ENCODE assay signal across 8 mouse cellular contexts in genomic region chr11:49653079-49653408, GRCm38 (mm10). TPM values are rescaled to one million over a fixed set of nuclear protein-coding genes. Genes with fewer than 3 reads are reported as not detected.
A peak's percentile ranks its signal among the peaks of the same experiment; 100 is the strongest.
DNase-seq lines count a peak whose midpoint lies in the region; ATAC-seq and TF ChIP-seq lines count a peak whose summit lies in the region.

No protein-coding gene starts in this region.

- no peaks in the 10 kb centered on the region for H3K27me3 ChIP-seq in kidney, postnatal 0 days (ENCODE audit: insufficient read depth, low read length)
- H3K27me3 ChIP-seq in erythroblast, embryonic 14.5 days (ENCODE audit: control insufficient read depth): no peaks in the 10 kb centered on the region
- H3K27me3 ChIP-seq in intestine, embryonic 15.5 days (replicated peaks): no peaks in the 10 kb centered on the region
- no peaks in the 10 kb centered on the region for H3K27me3 ChIP-seq in neural tube, embryonic 12.5 days (replicated peaks)

- H3K4me3 ChIP-seq in kidney, postnatal 0 days (replicated peaks; ENCODE audit: low read depth, low read length): no peak overlapping the region
- peak overlapping the region; percentile 32 for H3K4me3 ChIP-seq in erythroblast, embryonic 14.5 days (replicated peaks)
- no peak overlapping the region for H3K4me3 ChIP-seq in intestine, embryonic 15.5 days (replicated peaks)
- no peak overlapping the region; the same call in 1 of the 2 replicates for H3K4me3 ChIP-seq in neural tube, embryonic 12.5 days

- H3K27ac ChIP-seq in kidney, postnatal 0 days: no peak overlapping the region
- no peak overlapping the region for H3K27ac ChIP-seq in intestine, embryonic 15.5 days
- no peak overlapping the region for H3K27ac ChIP-seq in neural tube, embryonic 12.5 days

- H3K36me3 ChIP-seq in kidney, postnatal 0 days (ENCODE audit: insufficient read depth, low read length): no peaks in the 10 kb centered on the region
- H3K36me3 ChIP-seq in erythroblast, embryonic 14.5 days (ENCODE audit: control insufficient read depth): no peaks in the 10 kb centered on the region
- no peaks in the 10 kb centered on the region for H3K36me3 ChIP-seq in intestine, embryonic 15.5 days
- no peaks in the 10 kb centered on the region for H3K36me3 ChIP-seq in neural tube, embryonic 12.5 days

- H3K4me1 ChIP-seq in kidney, postnatal 0 days (replicated peaks; ENCODE audit: insufficient read depth, low read length): peaks cover 15% of the 10 kb centered on the region
- H3K4me1 ChIP-seq in erythroblast, embryonic 14.5 days (ENCODE audit: control insufficient read depth): peaks cover 34% of the 10 kb centered on the region
- H3K4me1 ChIP-seq in intestine, embryonic 15.5 days (replicated peaks): peaks cover 4% of the 10 kb centered on the region; the same call in 1 of the 2 replicates
- H3K4me1 ChIP-seq in neural tube, embryonic 12.5 days: peaks cover 7% of the 10 kb centered on the region; the same call in 1 of the 2 replicates

- H3K9ac ChIP-seq in kidney, postnatal 0 days (ENCODE audit: low read depth, low read length): no peak overlapping the region
- no peak overlapping the region for H3K9ac ChIP-seq in intestine, embryonic 15.5 days
- H3K9ac ChIP-seq in neural tube, embryonic 12.5 days: no peak overlapping the region

- whole genome bisulfite sequencing in kidney, postnatal 0 days: 32% methylated on average over 11 of the region's 11 CpGs
- WGBS in intestine, embryonic 15.5 days: 34% methylated on average over 11 of the region's 11 CpGs
- WGBS in neural tube, embryonic 12.5 days: 44% methylated on average over 11 of the region's 11 CpGs

- no peak for DNase-seq in kidney, postnatal 0 days (ENCODE audit: low spot score)
- DNase-seq in kidney, adult 18-20 months: no peak
- DNase-seq in frontal cortex, postnatal 14 days (ENCODE audit: low spot score in 2 of 2): no peak
- no peak for DNase-seq in spleen, postnatal 36 days (ENCODE audit: low spot score in 2 of 2)
- no peak for DNase-seq in adrenal gland, adult 8-10 months

- no peak; the same call in 1 of the 2 replicates for TF ChIP-seq CTCF in kidney, postnatal 0 days (IDR thresholded peaks at IDR 0.05; ENCODE audit: low read depth)

- peak overlapping the region; percentile 46 for H3K4me2 ChIP-seq in kidney, postnatal 0 days (ENCODE audit: low read length)
- peak overlapping the region; percentile 40 for H3K4me2 ChIP-seq in intestine, embryonic 15.5 days (replicated peaks)
- H3K4me2 ChIP-seq in neural tube, embryonic 12.5 days (replicated peaks): peak overlapping the region; percentile 37

- 0 out of 2 replicates have a peak, but pooled peaks have one; percentile 26 for ATAC-seq in kidney, postnatal 0 days (replicated peaks; ENCODE audit: low FRiP score, low read depth)
- peak; percentile 65 for ATAC-seq in intestine, embryonic 15.5 days
- peak; percentile 29; the same call in 1 of the 2 replicates for ATAC-seq in neural tube, embryonic 12.5 days (ENCODE audit: low FRiP score, low read depth)

- H3K9me3 ChIP-seq in kidney, postnatal 0 days (replicated peaks; ENCODE audit: low read length): no peaks in the 10 kb centered on the region
- H3K9me3 ChIP-seq in erythroblast, embryonic 14.5 days (ENCODE audit: control insufficient read depth, low read length): peaks cover 5% of the 10 kb centered on the region; the same call in 1 of the 2 replicates
- no peaks in the 10 kb centered on the region for H3K9me3 ChIP-seq in intestine, embryonic 15.5 days
- H3K9me3 ChIP-seq in neural tube, embryonic 12.5 days: no peaks in the 10 kb centered on the region

RNA-seq across cellular contexts. Expression of gene Scgb3a1, which starts 10.4 kb away (rescaled TPM):
- polyA plus RNA-seq in kidney, postnatal 0 days (2015; fragmentation: Nextera tagmentation; extraction: Ambion mirVana): not detected in 2 replicates
- not detected in 2 replicates for polyA plus RNA-seq in erythroblast, embryonic 14.5 days (2012)
- polyA plus RNA-seq in intestine, embryonic 15.5 days (2015; fragmentation: Nextera tagmentation; extraction: Ambion mirVana): not detected in 2 replicates
- polyA plus RNA-seq in neural tube, embryonic 12.5 days (2016; fragmentation: Nextera tagmentation; extraction: Ambion mirVana): not detected in 2 replicates
- total RNA-seq in adrenal gland, adult 8-10 months (2022): not detected

RNA-seq across cellular contexts. Expression of gene Flt4, which starts 44.0 kb away (rescaled TPM):
- 5.3 and 5.6 TPM in 2 replicates for polyA plus RNA-seq in kidney, postnatal 0 days (2015; fragmentation: Nextera tagmentation; extraction: Ambion mirVana)
- 0.04 TPM in 2 replicates for polyA plus RNA-seq in erythroblast, embryonic 14.5 days (2012)
- 4.5 TPM in 2 replicates for polyA plus RNA-seq in intestine, embryonic 15.5 days (2015; fragmentation: Nextera tagmentation; extraction: Ambion mirVana)
- polyA plus RNA-seq in neural tube, embryonic 12.5 days (2016; fragmentation: Nextera tagmentation; extraction: Ambion mirVana): 2.4 and 2.8 TPM in 2 replicates
- 10 to 100 TPM; 19.3 to 29.5 (median 23.4) TPM for total RNA-seq in adrenal gland, adult 8-10 months (2022)

RNA-seq across cellular contexts. Expression of gene Cnot6, which starts 59.5 kb away (rescaled TPM):
- polyA plus RNA-seq in kidney, postnatal 0 days (2015; fragmentation: Nextera tagmentation; extraction: Ambion mirVana): 54.4 and 55.0 TPM in 2 replicates
- polyA plus RNA-seq in erythroblast, embryonic 14.5 days (2012): 0.94 and 0.95 TPM in 2 replicates
- 42.3 and 47.5 TPM in 2 replicates for polyA plus RNA-seq in intestine, embryonic 15.5 days (2015; fragmentation: Nextera tagmentation; extraction: Ambion mirVana)
- 81.5 and 82.9 TPM in 2 replicates for polyA plus RNA-seq in neural tube, embryonic 12.5 days (2016; fragmentation: Nextera tagmentation; extraction: Ambion mirVana)
- total RNA-seq in adrenal gland, adult 8-10 months (2022): 10 to 100 TPM; 44.0 to 63.2 (median 51.9) TPM

Comparison
In these comparisons a context has a peak if more than half of its experiments do, and no peak if none do; other contexts are left out.
1. RNA of gene Cnot6, which starts 59.5 kb away (polyA plus RNA-seq): 81.5 to 82.9 TPM in neural tube, embryonic 12.5 days, 54.4 to 55.0 TPM in kidney, postnatal 0 days and 42.3 to 47.5 TPM in intestine, embryonic 15.5 days; 0.94 to 0.95 TPM in erythroblast, embryonic 14.5 days; every median in the first group is over 10 times any median in the second.
2. Peak in every context shown above with its lines, with median percentiles within 50 percentile points of each other: ATAC-seq and H3K4me2 ChIP-seq.